Mouse (Mus musculus): ENCODE results near the gene Tmem9.

- TF ChIP-seq POLR2A (IDR thresholded peaks at IDR 0.05; ENCODE audit: insufficient read length, low read depth) (no peak), USF1 (IDR thresholded peaks at IDR 0.05; ENCODE audit: low read depth) (no peak), SRF (IDR thresholded peaks at IDR 0.05; ENCODE audit: control insufficient read depth, insufficient read length, low read depth) (no peak), MYOD1 (IDR thresholded peaks at IDR 0.05; ENCODE audit: control insufficient read depth in 1 of 3, insufficient read length in 2 of 3, low read depth in 2 of 3) (peak in 1 of 3 experiments; percentile 51), CEBPB (IDR thresholded peaks at IDR 0.05; ENCODE audit: insufficient read depth, poor library complexity, severe bottlenecking) (no peak), REST (IDR thresholded peaks at IDR 0.05; ENCODE audit: insufficient read depth, insufficient read length) (no peak), E2F4 (IDR thresholded peaks at IDR 0.05; ENCODE audit: insufficient read depth) (no peak), MAX (IDR thresholded peaks at IDR 0.05; ENCODE audit: low read depth) (no peak)
Measured at GRCm38 (mm10) chr1:135964561-135964960, 43.4 kb upstream of the Tmem9 start.

Data from myocyte (in vitro differentiated cells).